Mouse (Mus musculus) limb, embryonic 10.5 days (tissue): ENCODE data around the gene Oscp1. TPM values are rescaled to one million over a fixed set of nuclear protein-coding genes. Genes with fewer than 3 reads are reported as not detected.

ENCODE experiments used
- DNase-seq: peaks from one replicate; pipeline ENCODE4 v3.0.0-alpha.2; 2017; ENCODE audit warnings: low spot score
- H3K27ac ChIP-seq: fragments of 300-500 bp; sonication (generic); 2 replicates; pipeline ENCODE4 v1.5.1; 2016; ENCODE audit warnings: mild to moderate bottlenecking
- H3K27me3 ChIP-seq: fragments of 300-500 bp; sonication (generic); 2 replicates; pipeline ENCODE4 v1.6.1; 2016; ENCODE audit warnings: low read depth, mild to moderate bottlenecking; ENCODE audit not compliant: poor library complexity, severe bottlenecking
- H3K36me3 ChIP-seq: fragments of 300-500 bp; sonication (generic); 2 replicates; pipeline ENCODE4 v1.6.1; 2016; ENCODE audit warnings: mild to moderate bottlenecking, moderate library complexity
- H3K4me1 ChIP-seq: fragments of 300-500 bp; sonication (generic); 2 replicates; pipeline ENCODE4 v1.6.1; 2016
- H3K4me3 ChIP-seq: fragments of 300-500 bp; sonication (generic); 2 replicates; pipeline ENCODE4 v1.5.1; 2016; ENCODE audit warnings: mild to moderate bottlenecking, moderate library complexity
- H3K9me3 ChIP-seq: fragments of 300-500 bp; sonication (generic); replicated peaks from 2 replicates; pipeline ENCODE4 v1.6.1; 2016; ENCODE audit warnings: mild to moderate bottlenecking
- WGBS: fragments of 180-500 bp; shearing (Covaris S2); methylation state at CpG from one replicate; pipeline ENCODE4 v1.1.7; 2016; 5-methylcytosine and 5-hydroxymethylcytosine counted together
- polyA plus RNA-seq: library from polyadenylated mRNA; unstranded; fragments of >200 nt; fragmentation: Nextera tagmentation; extraction: Ambion mirVana; gene quantifications from 2 replicates; pipeline ENCODE4 v1.2.1, GENCODE M21; 2016

Gene Oscp1
- polyA plus RNA-seq, 1 experiment from 2014 or later: 23.7 TPM

DNA sequence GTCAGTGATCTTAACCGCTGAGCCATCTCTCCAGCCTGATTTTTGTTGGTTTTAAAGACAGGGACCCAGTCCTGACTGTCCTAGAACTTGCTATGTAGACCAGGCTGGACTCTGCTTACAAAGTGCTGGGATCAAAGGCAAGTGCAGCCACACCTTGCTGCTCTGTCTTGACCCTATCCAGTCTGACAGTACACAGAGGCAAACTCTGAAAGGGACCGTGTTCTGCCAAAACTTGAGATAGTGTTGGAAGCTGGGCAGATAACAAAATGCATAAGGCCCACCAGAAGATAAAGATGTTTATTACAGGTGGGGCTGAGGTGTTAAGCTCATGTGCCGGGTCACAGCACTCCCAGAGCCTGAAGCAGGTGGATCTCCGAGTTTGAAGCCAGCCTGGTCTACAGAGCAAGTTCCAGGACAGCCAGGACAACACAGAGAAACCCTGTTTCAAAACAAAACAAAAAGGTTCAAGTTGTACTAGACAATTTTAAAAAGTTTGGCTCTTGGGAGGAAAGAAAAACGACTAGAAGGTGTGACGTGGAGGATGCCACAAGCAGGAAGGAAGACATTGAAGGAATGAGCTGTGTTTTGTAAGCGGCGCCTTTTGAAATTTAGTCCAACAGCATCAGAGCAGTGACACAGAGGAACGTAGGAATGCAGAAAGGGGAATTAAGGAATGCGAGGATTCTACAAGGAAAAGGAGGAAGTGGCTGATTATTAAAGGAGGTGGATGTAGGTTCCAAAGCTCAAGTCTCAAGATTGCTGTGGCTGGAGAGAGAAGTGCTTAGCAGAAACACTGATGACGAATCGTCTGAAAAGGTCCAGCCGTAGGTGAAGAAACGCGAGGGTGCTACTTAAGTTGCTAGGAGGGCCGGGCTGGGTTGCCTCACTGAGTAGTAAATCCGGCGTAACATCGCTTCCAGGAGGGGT is 895 bp upstream of the Oscp1 start:
- Histone ChIP-seq H3K27ac (peak overlapping the region; percentile 81), H3K9me3 (no peaks in the 10 kb centered on the region), H3K4me3 (peak overlapping the region; percentile 83), H3K4me1 (peaks cover 18% of the 10 kb centered on the region), H3K27me3 (no peaks in the 10 kb centered on the region), H3K36me3 (peaks cover 42% of the 10 kb centered on the region)
- no peak for DNase-seq
- 16% methylated on average over 19 of the region's 19 CpGs for WGBS

DNA sequence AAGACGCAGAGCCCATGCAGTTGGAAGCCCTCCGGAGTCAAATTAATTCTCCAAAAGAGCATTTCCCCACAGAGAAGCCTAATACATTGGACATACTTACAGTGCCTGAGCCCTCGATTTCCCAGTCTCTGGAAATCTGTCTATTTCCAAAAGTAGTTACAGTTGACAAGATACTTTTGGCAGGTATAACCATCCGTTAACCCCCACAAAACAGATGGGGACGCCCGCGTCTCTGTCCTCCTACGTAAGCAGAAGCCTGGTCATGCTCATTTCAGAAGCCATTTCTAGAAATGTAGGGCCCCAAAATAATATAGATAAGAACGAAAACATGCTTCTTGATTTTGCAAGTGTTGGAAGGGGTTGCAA is 615 bp downstream of the Oscp1 start:
- 49% methylated on average over 9 of the region's 9 CpGs for WGBS
- Histone ChIP-seq H3K9me3 (no peaks in the 10 kb centered on the region), H3K27ac (peak overlapping the region; percentile 81), H3K27me3 (no peaks in the 10 kb centered on the region), H3K36me3 (peaks cover 27% of the 10 kb centered on the region), H3K4me3 (peak overlapping the region; percentile 83), H3K4me1 (peaks cover 18% of the 10 kb centered on the region)
- no peak for DNase-seq

DNA sequence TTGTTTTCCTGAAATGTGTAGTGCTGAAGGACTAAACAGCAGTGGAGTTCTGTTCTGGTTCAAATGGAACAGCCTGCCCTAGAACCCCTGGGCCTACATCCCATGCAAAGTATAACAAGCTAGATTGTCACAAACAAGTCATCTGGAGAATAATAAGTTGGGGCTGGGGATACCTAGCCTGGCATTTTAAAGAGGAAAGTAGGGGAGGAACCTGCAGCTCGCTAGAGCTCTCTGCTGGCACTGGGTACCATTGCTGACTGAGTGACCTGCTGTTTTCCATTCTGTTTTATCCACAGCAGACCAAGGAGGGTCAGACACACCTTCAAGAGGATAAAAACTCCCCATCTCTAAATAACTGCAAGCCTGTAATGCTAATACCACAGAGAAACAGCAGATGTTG is 4.5 kb downstream of the Oscp1 start:
- H3K4me1 ChIP-seq: peaks cover 10% of the 10 kb centered on the region
- no peak overlapping the region for H3K27ac ChIP-seq
- H3K9me3 ChIP-seq: no peaks in the 10 kb centered on the region
- no peak for DNase-seq
- H3K36me3 ChIP-seq: no peaks in the 10 kb centered on the region
- WGBS: 48% methylated on average over 1 of the region's 1 CpGs
- no peaks in the 10 kb centered on the region for H3K27me3 ChIP-seq
- H3K4me3 ChIP-seq: no peak overlapping the region

DNA sequence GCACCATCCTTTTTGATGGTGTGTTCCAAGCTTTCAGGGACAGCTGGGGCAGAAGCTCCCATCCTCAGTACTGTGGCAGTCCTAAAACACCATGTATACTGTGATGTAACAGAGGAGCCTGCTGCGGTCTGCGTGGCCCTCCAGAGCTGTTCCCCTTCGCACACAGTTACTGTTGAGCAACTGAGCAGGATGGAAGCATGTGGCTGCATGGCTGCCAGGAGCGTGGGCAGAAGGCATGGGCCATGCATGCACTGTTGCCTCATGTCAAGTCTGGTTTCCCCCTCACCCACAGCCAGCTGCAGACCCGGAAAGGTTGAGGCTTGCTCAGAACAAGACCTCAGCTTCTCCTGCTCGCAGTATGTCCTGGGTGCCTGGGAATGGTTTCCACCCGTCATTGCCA is 6.9 kb downstream of the Oscp1 start:
- H3K4me1 ChIP-seq: no peaks in the 10 kb centered on the region
- H3K27ac ChIP-seq: no peak overlapping the region
- no peaks in the 10 kb centered on the region for H3K36me3 ChIP-seq
- H3K4me3 ChIP-seq: no peak overlapping the region
- no peaks in the 10 kb centered on the region for H3K27me3 ChIP-seq
- DNase-seq: no peak
- 93% methylated on average over 7 of the region's 7 CpGs for WGBS
- H3K9me3 ChIP-seq: no peaks in the 10 kb centered on the region

DNA sequence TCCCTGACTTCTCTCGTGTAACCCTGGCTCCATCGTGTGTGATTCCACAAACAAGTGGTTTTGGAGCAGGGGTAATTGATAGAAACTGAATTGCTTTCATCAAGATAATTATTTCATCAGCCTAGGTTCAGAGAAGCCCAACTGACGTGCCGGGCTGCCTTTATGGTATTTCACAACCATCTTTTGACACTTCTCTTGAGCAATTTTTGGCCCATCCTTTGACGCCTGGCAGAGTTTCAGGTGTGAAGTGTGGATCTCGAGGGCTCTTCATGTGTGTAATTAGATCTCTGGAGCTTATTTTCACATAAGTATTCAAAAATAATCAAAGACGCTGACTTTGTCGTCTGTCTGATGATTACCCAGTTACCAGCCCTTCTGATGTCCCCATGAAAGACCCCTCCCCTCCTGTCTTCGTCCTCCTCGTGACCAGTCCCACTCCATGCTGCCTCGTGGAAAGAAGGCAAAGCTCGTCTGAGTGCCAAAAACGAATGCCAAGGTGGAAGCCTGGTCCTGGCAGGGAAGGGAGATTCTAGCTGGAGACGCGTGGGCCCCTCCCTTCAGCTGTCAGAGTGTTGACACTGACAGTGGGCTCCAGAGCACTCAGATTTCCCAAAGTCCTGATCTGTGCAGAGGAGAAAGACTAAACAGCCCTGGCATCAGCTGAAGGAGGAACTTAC is 9.2 kb downstream of the Oscp1 start:
- no peaks in the 10 kb centered on the region for H3K27me3 ChIP-seq
- WGBS: 72% methylated on average over 15 of the region's 15 CpGs
- DNase-seq: no peak
- H3K4me1 ChIP-seq: no peaks in the 10 kb centered on the region
- H3K36me3 ChIP-seq: no peaks in the 10 kb centered on the region
- H3K27ac ChIP-seq: no peak overlapping the region
- no peak overlapping the region for H3K4me3 ChIP-seq
- H3K9me3 ChIP-seq: no peaks in the 10 kb centered on the region

DNA sequence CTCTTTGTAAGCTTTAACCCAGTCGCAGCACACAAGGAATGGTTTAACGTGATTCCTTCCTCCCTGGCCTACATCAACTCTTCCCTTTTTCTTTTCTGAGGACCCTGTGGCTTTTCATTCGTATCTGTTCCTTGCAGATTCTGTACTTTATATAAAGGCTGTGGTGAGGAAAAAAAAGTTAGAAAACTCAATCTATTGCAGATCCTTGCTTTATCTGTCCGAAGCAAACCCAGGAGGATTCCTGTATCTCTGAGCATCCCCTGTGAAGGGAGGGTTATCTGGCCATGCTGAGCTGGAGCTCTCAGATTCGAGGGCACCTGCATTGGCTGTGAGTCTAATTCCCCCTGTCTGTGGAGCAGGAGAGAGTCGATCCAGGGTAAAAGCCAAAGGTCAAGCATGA is 10.5 kb downstream of the Oscp1 start:
- H3K27ac ChIP-seq: no peak overlapping the region
- no peaks in the 10 kb centered on the region for H3K4me1 ChIP-seq
- H3K27me3 ChIP-seq: no peaks in the 10 kb centered on the region
- H3K4me3 ChIP-seq: no peak overlapping the region
- 85% methylated on average over 6 of the region's 6 CpGs for WGBS
- no peaks in the 10 kb centered on the region for H3K9me3 ChIP-seq
- H3K36me3 ChIP-seq: no peaks in the 10 kb centered on the region
- no peak for DNase-seq

DNA sequence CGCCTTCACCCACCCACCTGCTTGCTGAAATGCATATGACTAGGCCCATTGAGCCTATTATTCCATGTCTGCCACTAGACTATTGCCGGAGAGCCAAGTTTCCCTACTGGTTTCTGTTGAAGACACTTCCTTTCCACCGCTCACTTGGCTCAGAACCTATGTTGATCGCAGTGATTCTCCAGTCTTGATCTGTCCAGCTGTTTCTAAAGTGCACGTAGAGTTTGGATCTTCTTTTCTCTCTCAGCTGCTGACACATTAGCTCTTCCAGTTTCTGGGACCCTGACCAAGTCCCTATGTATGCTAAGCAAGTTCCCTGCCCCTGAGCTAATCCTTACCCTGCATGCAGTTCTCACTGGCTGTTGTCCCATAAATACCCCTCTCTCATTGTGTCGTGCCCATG is 19.5 kb downstream of the Oscp1 start:
- H3K36me3 ChIP-seq: peaks cover 6% of the 10 kb centered on the region; the same call in 1 of the 2 replicates
- H3K27ac ChIP-seq: no peak overlapping the region
- no peak for DNase-seq
- no peaks in the 10 kb centered on the region; the same call in 1 of the 2 replicates for H3K4me1 ChIP-seq
- no peaks in the 10 kb centered on the region for H3K9me3 ChIP-seq
- H3K4me3 ChIP-seq: no peak overlapping the region
- no peaks in the 10 kb centered on the region for H3K27me3 ChIP-seq
- 80% methylated on average over 6 of the region's 6 CpGs for whole genome bisulfite sequencing

DNA sequence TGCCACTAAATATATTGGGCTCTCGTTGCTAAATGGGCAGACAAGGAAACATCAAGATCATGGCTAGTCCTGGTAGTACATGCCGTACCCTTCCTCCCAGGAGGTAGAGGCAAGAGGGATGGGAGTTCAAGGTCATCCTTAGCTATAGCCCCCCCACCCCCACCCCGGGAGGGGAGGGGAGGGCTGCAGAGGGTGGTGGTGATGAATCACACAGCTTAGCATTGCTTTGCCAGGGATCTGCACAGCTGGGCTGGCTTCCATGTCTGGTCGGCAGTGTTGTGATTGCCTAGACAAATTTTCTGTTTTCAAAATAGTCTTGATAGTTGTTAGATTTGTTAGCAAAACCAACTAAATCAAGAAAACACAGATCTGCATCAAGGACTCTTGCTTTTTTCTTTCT is 20.9 kb downstream of the Oscp1 start:
- H3K36me3 ChIP-seq: peaks cover 6% of the 10 kb centered on the region; the same call in 1 of the 2 replicates
- DNase-seq: no peak
- no peaks in the 10 kb centered on the region; the same call in 1 of the 2 replicates for H3K4me1 ChIP-seq
- H3K27ac ChIP-seq: no peak overlapping the region
- no peaks in the 10 kb centered on the region for H3K27me3 ChIP-seq
- H3K4me3 ChIP-seq: no peak overlapping the region
- H3K9me3 ChIP-seq: no peaks in the 10 kb centered on the region
- 85% methylated on average over 4 of the region's 4 CpGs for WGBS

DNA sequence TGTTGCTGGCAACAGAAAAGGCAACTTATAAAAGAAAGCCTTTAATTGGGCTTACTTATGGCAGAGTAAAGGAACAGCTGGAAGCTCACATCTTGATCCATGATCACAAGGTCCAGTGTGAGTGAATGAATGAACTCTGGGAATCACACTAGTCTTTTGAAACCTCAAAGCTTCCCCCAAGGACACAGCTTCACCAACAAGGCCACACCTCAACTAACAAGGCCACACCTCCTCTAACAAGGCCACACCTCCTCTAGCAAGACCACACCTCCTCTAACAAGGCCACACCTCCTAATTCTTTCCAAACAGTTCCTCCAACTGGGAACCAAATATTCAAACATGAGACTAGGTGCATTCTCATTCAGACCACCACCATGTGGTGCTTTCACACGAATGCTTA is 23.2 kb downstream of the Oscp1 start:
- H3K27me3 ChIP-seq: no peaks in the 10 kb centered on the region
- H3K36me3 ChIP-seq: peaks cover 6% of the 10 kb centered on the region; the same call in 1 of the 2 replicates
- H3K9me3 ChIP-seq: no peaks in the 10 kb centered on the region
- H3K4me1 ChIP-seq: peaks cover 5% of the 10 kb centered on the region
- H3K4me3 ChIP-seq: no peak overlapping the region
- H3K27ac ChIP-seq: no peak overlapping the region
- no peak for DNase-seq
- WGBS: 86% methylated on average over 1 of the region's 1 CpGs

DNA sequence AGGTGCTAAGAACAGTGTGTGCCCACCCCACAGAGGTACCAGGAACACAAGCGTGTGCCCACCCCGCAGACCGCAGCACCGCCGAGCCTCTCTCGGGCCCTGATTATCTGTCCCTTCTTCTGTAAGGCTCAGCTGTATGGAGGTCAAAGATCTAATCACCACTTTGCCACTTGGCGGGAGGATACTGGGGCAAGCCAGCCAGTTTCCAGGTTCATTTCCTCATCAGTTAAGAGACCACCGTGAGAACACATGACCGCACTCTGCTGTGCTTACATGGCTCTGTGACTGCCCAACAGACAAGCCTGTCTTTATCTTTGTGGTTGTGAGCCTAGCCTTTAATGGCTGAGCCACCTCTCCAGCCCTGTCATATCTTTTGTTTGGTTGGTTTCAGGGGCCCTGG is 24.7 kb downstream of the Oscp1 start:
- no peak overlapping the region for H3K4me3 ChIP-seq
- peaks cover 6% of the 10 kb centered on the region; the same call in 1 of the 2 replicates for H3K36me3 ChIP-seq
- no peaks in the 10 kb centered on the region for H3K9me3 ChIP-seq
- H3K27me3 ChIP-seq: no peaks in the 10 kb centered on the region
- DNase-seq: no peak
- peaks cover 5% of the 10 kb centered on the region for H3K4me1 ChIP-seq
- H3K27ac ChIP-seq: no peak overlapping the region
- 93% methylated on average over 9 of the region's 9 CpGs for WGBS

DNA sequence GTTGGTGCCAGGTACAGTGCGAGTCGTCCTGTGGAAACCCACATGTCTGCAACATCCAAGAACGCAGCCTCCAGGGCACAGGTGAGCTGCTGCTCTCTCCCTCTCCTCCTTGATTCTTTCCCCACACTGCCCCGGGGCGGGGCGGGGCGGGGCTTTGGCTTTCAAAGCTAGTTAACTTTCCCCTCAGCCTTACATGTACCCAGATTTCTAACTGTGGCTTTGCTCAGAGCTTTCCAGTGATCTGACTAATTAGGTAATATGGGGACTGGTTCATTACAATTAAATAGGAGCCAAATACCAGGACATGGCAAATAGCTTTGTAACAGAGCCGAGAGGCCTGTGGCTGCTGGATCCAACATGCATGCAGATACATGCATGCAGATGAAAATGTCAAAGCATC is 26.0 kb downstream of the Oscp1 start:
- Histone ChIP-seq H3K4me1 (peaks cover 5% of the 10 kb centered on the region), H3K4me3 (no peak overlapping the region), H3K9me3 (no peaks in the 10 kb centered on the region), H3K27me3 (no peaks in the 10 kb centered on the region), H3K36me3 (peaks cover 6% of the 10 kb centered on the region; the same call in 1 of the 2 replicates), H3K27ac (no peak overlapping the region)
- no peak for DNase-seq
- WGBS: 66% methylated on average over 8 of the region's 8 CpGs

DNA sequence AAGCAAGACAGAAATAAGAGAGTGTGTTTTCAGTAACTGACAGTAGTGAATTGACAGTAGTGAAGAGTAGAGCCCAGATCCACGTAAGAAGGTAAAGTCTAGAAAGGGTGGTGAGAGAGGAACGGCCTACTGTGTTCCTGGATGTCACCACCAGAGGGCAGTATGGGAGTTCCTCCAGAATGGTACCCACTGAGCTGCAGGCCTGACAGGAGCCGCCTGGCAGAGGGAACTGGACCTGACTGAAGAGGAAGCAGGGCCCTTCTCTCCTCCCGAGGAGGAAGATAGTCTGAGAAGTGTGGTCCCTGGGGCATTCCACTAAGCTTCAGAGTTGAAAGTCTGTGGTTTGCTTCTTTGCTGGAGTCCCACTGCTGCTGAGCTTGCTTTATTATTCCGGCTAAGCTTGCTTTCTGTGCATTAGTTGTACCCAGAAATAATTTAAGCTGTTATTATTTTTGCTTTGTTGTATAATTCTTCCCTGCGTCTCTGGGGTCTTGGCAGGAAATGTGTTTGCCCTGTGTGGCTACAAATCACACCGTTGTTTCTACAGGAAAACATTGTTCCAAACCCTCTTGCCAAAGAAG is 27.7 kb downstream of the Oscp1 start:
- H3K4me1 ChIP-seq: peaks cover 14% of the 10 kb centered on the region
- 35% methylated on average over 7 of the region's 7 CpGs for WGBS
- peak; percentile 88 for DNase-seq
- H3K4me3 ChIP-seq: no peak overlapping the region
- H3K36me3 ChIP-seq: peaks cover 6% of the 10 kb centered on the region; the same call in 1 of the 2 replicates
- no peak overlapping the region for H3K27ac ChIP-seq
- H3K27me3 ChIP-seq: no peaks in the 10 kb centered on the region
- no peaks in the 10 kb centered on the region for H3K9me3 ChIP-seq
